8 mouse cellular contexts compared by ENCODE assay signal in genomic region chr12:55442861-55443850, GRCm38 (mm10). TPM values are rescaled to one million over a fixed set of nuclear protein-coding genes. Genes with fewer than 3 reads are reported as not detected.
DNase-seq lines count a peak whose midpoint lies in the region; ATAC-seq and TF ChIP-seq lines count a peak whose summit lies in the region.

No protein-coding gene starts in this region.

- peaks cover 22% of the 10 kb centered on the region for H3K4me1 ChIP-seq in kidney, embryonic 14.5 days (ENCODE audit: control insufficient read depth, insufficient read depth, low read length)
- peaks cover 32% of the 10 kb centered on the region for H3K4me1 ChIP-seq in liver, embryonic 13.5 days (replicated peaks)

- ATAC-seq in kidney, embryonic 14.5 days (ENCODE audit: low FRiP score, low TSS enrichment) = no peak; the same call in 1 of the 2 replicates
- peak; percentile 87 for ATAC-seq in Patski
- ATAC-seq in liver, embryonic 13.5 days (ENCODE audit: low read depth) = peak; percentile 27; the same call in 1 of the 2 replicates

- H3K4me2 ChIP-seq in kidney, embryonic 14.5 days (replicated peaks; ENCODE audit: low read depth, low read length) = no peak overlapping the region
- H3K4me2 ChIP-seq in liver, embryonic 13.5 days = no peak overlapping the region

- H3K9me3 ChIP-seq in kidney, embryonic 14.5 days (ENCODE audit: control insufficient read depth, low read length) = no peaks in the 10 kb centered on the region
- no peaks in the 10 kb centered on the region for H3K9me3 ChIP-seq in liver, embryonic 13.5 days (replicated peaks)

- in situ Hi-C loops in Patski (cut with MboI; ENCODE audit: low pct_unique_long_range_greater_than_20kb) = no loop called here

- peak; percentile 87 for DNase-seq in kidney, adult 11 months
- peak; percentile 71 for DNase-seq in Patski (ENCODE audit: low read depth, low spot score)
- DNase-seq in gastrocnemius, postnatal 36 days = peak; percentile 66 to 79
- DNase-seq in induced T-regulatory cell, adult 2 months (ENCODE audit: low read depth) = peak; percentile 63
- DNase-seq in liver, embryonic 13.5 days = no peak
- DNase-seq in ovary, postnatal 36 days (ENCODE audit: low spot score) = peak; percentile 86
- DNase-seq in B cell, adult 2 months = no peak

- WGBS in kidney, embryonic 14.5 days = 62% methylated on average over 9 of the region's 9 CpGs
- 57% methylated on average over 9 of the region's 9 CpGs for WGBS in liver, embryonic 13.5 days (ENCODE audit: insufficient replicate concordance)

- POLR2A ChIA-PET in Patski (lab: Charles Lee) = no interaction called here

- H3K36me3 ChIP-seq in kidney, embryonic 14.5 days (ENCODE audit: control insufficient read depth, insufficient read depth, low read length) = no peaks in the 10 kb centered on the region
- no peaks in the 10 kb centered on the region for H3K36me3 ChIP-seq in liver, embryonic 13.5 days

- no peaks in the 10 kb centered on the region for H3K27me3 ChIP-seq in kidney, embryonic 14.5 days (ENCODE audit: control insufficient read depth, insufficient read depth, low read length)
- no peaks in the 10 kb centered on the region for H3K27me3 ChIP-seq in Patski
- no peaks in the 10 kb centered on the region for H3K27me3 ChIP-seq in liver, embryonic 13.5 days

- no peak overlapping the region for H3K27ac ChIP-seq in kidney, embryonic 14.5 days (ENCODE audit: low read depth, low read length)
- H3K27ac ChIP-seq in liver, embryonic 13.5 days = no peak overlapping the region

- intact Hi-C loops in gastrocnemius, postnatal 36 days (cut with DNase I) = loop anchor here (5.0 kb wide), 1 partner anchor 41 kb away; no protein-coding TSS in a partner anchor

- CTCF ChIA-PET in Patski (lab: Charles Lee) = interaction anchor here (2.8 kb wide), 1 partner anchor 18 kb away, joined by 7 read pairs; no protein-coding TSS in a partner anchor

- H3K4me3 ChIP-seq in kidney, embryonic 14.5 days (ENCODE audit: low read length) = no peak overlapping the region
- no peak overlapping the region for H3K4me3 ChIP-seq in liver, embryonic 13.5 days (replicated peaks)

- H3K9ac ChIP-seq in kidney, embryonic 14.5 days (ENCODE audit: low read depth, low read length) = no peak overlapping the region
- H3K9ac ChIP-seq in liver, embryonic 13.5 days = no peak overlapping the region

- TF ChIP-seq CTCF in Patski (IDR thresholded peaks at IDR 0.05) = no peak

RNA-seq across cellular contexts. Expression of gene Nfkbia, which starts 49.3 kb away (rescaled TPM):
- 69.0 and 75.2 TPM in 2 replicates for polyA plus RNA-seq in kidney, embryonic 14.5 days (2014; fragmentation: Nextera tagmentation; extraction: Ambion mirVana)
- 47.7 TPM for polyA plus RNA-seq in Patski (2021)
- total RNA-seq in gastrocnemius, postnatal 36 days (2021) = 10 to 100 TPM; 17.6 to 39.5 TPM
- polyA plus RNA-seq in liver, embryonic 13.5 days (2015; fragmentation: Nextera tagmentation; extraction: Ambion mirVana) = 15.0 and 15.6 TPM in 2 replicates

RNA-seq across cellular contexts. Expression of gene Psma6, which starts 59.1 kb away (rescaled TPM):
- polyA plus RNA-seq in kidney, embryonic 14.5 days (2014; fragmentation: Nextera tagmentation; extraction: Ambion mirVana) = 473 and 512 TPM in 2 replicates
- polyA plus RNA-seq in Patski (2021) = 212 TPM
- total RNA-seq in gastrocnemius, postnatal 36 days (2021) = 100 to 1,000 TPM; 147 to 163 TPM
- polyA plus RNA-seq in liver, embryonic 13.5 days (2015; fragmentation: Nextera tagmentation; extraction: Ambion mirVana) = 281 and 285 TPM in 2 replicates

Comparison
In these comparisons a context has a peak if more than half of its experiments do, and no peak if none do; other contexts are left out.
1. DNase-seq: peak in kidney, adult 11 months (single experiment), Patski (single experiment), gastrocnemius, postnatal 36 days (2 of 2), induced T-regulatory cell, adult 2 months (single experiment) and ovary, postnatal 36 days (single experiment); none in liver, embryonic 13.5 days (single experiment) and B cell, adult 2 months (0 of 2).